Mouse (Mus musculus): Measurements from ENCODE around the gene Arf6.

- no peak for TF ChIP-seq MYOD1 (IDR thresholded peaks at IDR 0.05; ENCODE audit: control insufficient read depth, insufficient read length, low read depth)
- TF ChIP-seq MAX (IDR thresholded peaks at IDR 0.05) = no peak
- no peak for TF ChIP-seq CTCF (IDR thresholded peaks at IDR 0.05; ENCODE audit: control insufficient read depth, insufficient read depth, insufficient read length)
- no peak for TF ChIP-seq MYOG (IDR thresholded peaks at IDR 0.05; ENCODE audit: control insufficient read depth, extremely low read depth, insufficient read length)
- TF ChIP-seq CEBPB (IDR thresholded peaks at IDR 0.05; ENCODE audit: low read depth) = no peak
- no peak for TF ChIP-seq USF1 (IDR thresholded peaks at IDR 0.05; ENCODE audit: low read depth)
Measured at GRCm38 (mm10) chr12:69393076-69393475, 21.1 kb downstream of the Arf6 start.
